Mouse (Mus musculus) urinary bladder, postnatal 4 days (tissue): ENCODE results near the gene Hnf1a.

Experiments used
- DNase-seq, 2 experiments: peaks; one replicate each; pipeline ENCODE4 v3.0.0; 2021 to 2022; ENCODE audit warnings: low spot score in 2 of 2

Gene Hnf1a

GRCm38 (mm10) chr5:114979250-114980121, 8.6 kb upstream of the Hnf1a start:
- peak in 1 of 2 experiments; percentile 70 for DNase-seq

GRCm38 (mm10) chr5:114978888-114979249, 8.0 kb upstream of the Hnf1a start:
- no peak for DNase-seq

- DNase-seq = no peak
Measured at GRCm38 (mm10) chr5:114978473-114978872, 7.6 kb upstream of the Hnf1a start.

GRCm38 (mm10) chr5:114976935-114977334, 6.0 kb upstream of the Hnf1a start:
- no peak for DNase-seq

GRCm38 (mm10) chr5:114973131-114973530, 2.2 kb upstream of the Hnf1a start:
- DNase-seq = no peak

GRCm38 (mm10) chr5:114972201-114972600, 1.3 kb upstream of the Hnf1a start:
- no peak for DNase-seq

- no peak for DNase-seq
Measured at GRCm38 (mm10) chr5:114969609-114970215, 1.2 kb downstream of the Hnf1a start.

- DNase-seq = no peak
Measured at GRCm38 (mm10) chr5:114969064-114969463, 1.8 kb downstream of the Hnf1a start.

- no peak for DNase-seq
Measured at GRCm38 (mm10) chr5:114968651-114969050, 2.2 kb downstream of the Hnf1a start.

- no peak for DNase-seq
Measured at GRCm38 (mm10) chr5:114967523-114968268, 3.2 kb downstream of the Hnf1a start.

- no peak for DNase-seq
Measured at GRCm38 (mm10) chr5:114964967-114965898, 5.7 kb downstream of the Hnf1a start.

- DNase-seq = no peak
Measured at GRCm38 (mm10) chr5:114964315-114964966, 6.5 kb downstream of the Hnf1a start.

GRCm38 (mm10) chr5:114961590-114962360, 9.1 kb downstream of the Hnf1a start:
- DNase-seq = no peak

- DNase-seq = no peak
Measured at GRCm38 (mm10) chr5:114958069-114958468, 12.8 kb downstream of the Hnf1a start.

GRCm38 (mm10) chr5:114953326-114953725, 17.6 kb downstream of the Hnf1a start:
- no peak for DNase-seq

GRCm38 (mm10) chr5:114951279-114951880, 19.5 kb downstream of the Hnf1a start:
- no peak for DNase-seq

GRCm38 (mm10) chr5:114950669-114951068, 20.2 kb downstream of the Hnf1a start:
- no peak for DNase-seq

GRCm38 (mm10) chr5:114949812-114950211, 21.1 kb downstream of the Hnf1a start:
- DNase-seq = no peak

- DNase-seq = peak in 1 of 2 experiments; percentile 49
Measured at GRCm38 (mm10) chr5:114949316-114949715, 21.6 kb downstream of the Hnf1a start.

GRCm38 (mm10) chr5:114948891-114949290, 22.0 kb downstream of the Hnf1a start:
- DNase-seq = peak in 1 of 2 experiments; percentile 61
